Mouse (Mus musculus): ENCODE results near the gene Nnmt. TPM values are rescaled to one million over a fixed set of nuclear protein-coding genes. Genes with fewer than 3 reads are reported as not detected.

Nnmt gene
- polyA plus RNA-seq, 1 experiment from 2014 or later: 0.55 TPM

DNA sequence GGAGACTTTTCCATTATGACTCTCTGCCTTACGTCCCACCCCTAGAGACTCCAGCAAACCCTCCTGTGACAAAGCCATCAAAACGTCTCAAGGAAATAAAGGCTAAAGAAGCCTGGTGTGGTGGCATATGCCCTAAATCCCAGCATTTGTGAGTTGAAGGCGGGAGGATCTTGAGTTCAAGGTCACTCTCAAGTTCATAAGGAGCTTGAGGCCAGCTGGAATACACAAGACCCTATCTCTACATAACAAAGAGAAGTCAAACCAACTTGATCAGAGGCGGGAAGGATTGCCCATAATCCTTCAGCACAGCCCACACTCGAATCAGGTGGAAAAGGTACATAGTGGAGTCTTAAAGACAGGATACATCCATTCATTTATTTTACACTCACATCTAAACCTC is 7.5 kb downstream of the Nnmt start:
- no peak overlapping the region for H3K9ac ChIP-seq (ENCODE audit: low read depth, low read length)
- H3K36me3 ChIP-seq (ENCODE audit: control insufficient read depth, insufficient read depth, low read length): no peaks in the 10 kb centered on the region
- no peaks in the 10 kb centered on the region; the same call in 1 of the 2 replicates for H3K27me3 ChIP-seq (ENCODE audit: control insufficient read depth, insufficient read depth, low read length)
- ATAC-seq (ENCODE audit: low FRiP score, low TSS enrichment): no peak
- WGBS: 85% methylated on average over 5 of the region's 5 CpGs
- no peak overlapping the region for H3K27ac ChIP-seq (ENCODE audit: low read depth, low read length)
- no peaks in the 10 kb centered on the region for H3K4me1 ChIP-seq (ENCODE audit: control insufficient read depth, insufficient read depth, low read length)
- no peak overlapping the region for H3K4me3 ChIP-seq (ENCODE audit: low read length)
- H3K4me2 ChIP-seq (replicated peaks; ENCODE audit: low read depth, low read length): no peak overlapping the region
- no peaks in the 10 kb centered on the region for H3K9me3 ChIP-seq (ENCODE audit: control insufficient read depth, low read length)

DNA sequence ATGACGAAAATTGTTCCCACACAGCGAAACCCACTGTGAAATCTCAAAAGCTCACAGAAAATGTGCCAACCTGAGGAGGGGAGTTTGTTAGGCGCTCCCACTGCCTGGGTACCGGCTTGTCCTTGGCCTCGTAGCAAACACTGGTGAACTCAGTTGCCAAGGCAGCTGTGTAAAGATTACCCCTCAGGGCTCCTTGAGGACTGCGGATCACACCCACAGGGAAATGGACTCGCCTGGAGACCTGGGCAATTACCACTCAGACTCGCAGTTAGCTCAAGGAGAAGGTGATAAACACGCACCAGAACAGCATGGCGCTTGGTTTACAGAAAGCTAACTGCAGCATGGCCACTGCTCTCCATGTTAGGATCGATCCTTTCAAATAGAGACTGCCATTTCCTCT is 8.0 kb downstream of the Nnmt start:
- Histone ChIP-seq H3K36me3 (ENCODE audit: control insufficient read depth, insufficient read depth, low read length) (no peaks in the 10 kb centered on the region), H3K4me1 (ENCODE audit: control insufficient read depth, insufficient read depth, low read length) (no peaks in the 10 kb centered on the region), H3K27ac (ENCODE audit: low read depth, low read length) (no peak overlapping the region), H3K9me3 (ENCODE audit: control insufficient read depth, low read length) (no peaks in the 10 kb centered on the region), H3K4me2 (replicated peaks; ENCODE audit: low read depth, low read length) (no peak overlapping the region), H3K27me3 (ENCODE audit: control insufficient read depth, insufficient read depth, low read length) (no peaks in the 10 kb centered on the region; the same call in 1 of the 2 replicates), H3K4me3 (ENCODE audit: low read length) (no peak overlapping the region), H3K9ac (ENCODE audit: low read depth, low read length) (no peak overlapping the region)
- 61% methylated on average over 11 of the region's 11 CpGs for WGBS
- no peak for ATAC-seq (ENCODE audit: low FRiP score, low TSS enrichment)

DNA sequence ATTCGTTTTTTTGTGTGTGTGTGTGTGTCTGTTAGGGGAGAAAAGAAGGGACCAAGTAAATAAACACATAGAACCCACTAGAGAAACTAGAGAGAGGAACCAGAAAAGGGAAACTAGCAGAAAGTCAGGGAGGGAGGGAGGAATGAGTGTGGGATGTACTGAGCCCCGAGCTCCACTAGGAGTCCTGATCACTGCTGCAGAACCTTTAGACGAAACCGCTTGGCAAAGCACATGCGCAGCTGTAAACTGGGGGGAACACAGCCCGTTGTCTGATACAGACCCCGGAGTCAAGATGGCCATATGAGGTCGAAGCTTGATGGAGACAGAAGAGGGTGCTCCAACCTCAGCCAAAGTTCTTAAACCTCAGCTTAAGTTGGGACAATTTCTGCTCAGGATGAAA is 11.0 kb downstream of the Nnmt start:
- no peak overlapping the region for H3K4me3 ChIP-seq (ENCODE audit: low read length)
- H3K4me2 ChIP-seq (replicated peaks; ENCODE audit: low read depth, low read length): no peak overlapping the region
- WGBS: 63% methylated on average over 8 of the region's 8 CpGs
- H3K36me3 ChIP-seq (ENCODE audit: control insufficient read depth, insufficient read depth, low read length): no peaks in the 10 kb centered on the region
- H3K9me3 ChIP-seq (ENCODE audit: control insufficient read depth, low read length): no peaks in the 10 kb centered on the region
- H3K27me3 ChIP-seq (ENCODE audit: control insufficient read depth, insufficient read depth, low read length): no peaks in the 10 kb centered on the region; the same call in 1 of the 2 replicates
- no peak for ATAC-seq (ENCODE audit: low FRiP score, low TSS enrichment)
- no peak overlapping the region for H3K9ac ChIP-seq (ENCODE audit: low read depth, low read length)
- H3K27ac ChIP-seq (ENCODE audit: low read depth, low read length): no peak overlapping the region
- no peaks in the 10 kb centered on the region for H3K4me1 ChIP-seq (ENCODE audit: control insufficient read depth, insufficient read depth, low read length)

DNA sequence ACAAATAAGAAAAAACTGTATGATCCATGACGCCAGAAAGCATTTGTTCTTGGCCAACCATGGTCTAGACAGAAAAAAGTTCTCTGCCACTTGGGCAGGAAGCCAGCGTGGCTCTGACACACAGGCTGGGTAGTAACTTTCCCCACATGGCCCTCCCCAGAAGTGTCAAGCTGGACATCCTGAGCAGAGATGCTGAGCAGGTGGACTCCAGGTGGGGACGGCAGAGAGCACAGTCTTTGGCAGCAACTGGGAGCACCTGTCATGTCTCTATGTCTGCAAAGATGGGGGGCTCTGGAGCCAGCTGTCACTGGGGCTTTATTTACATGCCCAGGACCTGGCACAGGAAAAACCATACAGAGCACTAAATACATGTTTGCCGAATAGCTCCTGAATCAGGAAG is 14.3 kb downstream of the Nnmt start:
- no peak for ATAC-seq (ENCODE audit: low FRiP score, low TSS enrichment)
- no peaks in the 10 kb centered on the region; the same call in 1 of the 2 replicates for H3K27me3 ChIP-seq (ENCODE audit: control insufficient read depth, insufficient read depth, low read length)
- H3K9me3 ChIP-seq (ENCODE audit: control insufficient read depth, low read length): no peaks in the 10 kb centered on the region
- no peak overlapping the region for H3K27ac ChIP-seq (ENCODE audit: low read depth, low read length)
- H3K4me3 ChIP-seq (ENCODE audit: low read length): no peak overlapping the region
- no peaks in the 10 kb centered on the region; the same call in 1 of the 2 replicates for H3K4me1 ChIP-seq (ENCODE audit: control insufficient read depth, insufficient read depth, low read length)
- WGBS: 81% methylated on average over 4 of the region's 4 CpGs
- no peak overlapping the region for H3K9ac ChIP-seq (ENCODE audit: low read depth, low read length)
- no peaks in the 10 kb centered on the region for H3K36me3 ChIP-seq (ENCODE audit: control insufficient read depth, insufficient read depth, low read length)
- no peak overlapping the region for H3K4me2 ChIP-seq (replicated peaks; ENCODE audit: low read depth, low read length)

DNA sequence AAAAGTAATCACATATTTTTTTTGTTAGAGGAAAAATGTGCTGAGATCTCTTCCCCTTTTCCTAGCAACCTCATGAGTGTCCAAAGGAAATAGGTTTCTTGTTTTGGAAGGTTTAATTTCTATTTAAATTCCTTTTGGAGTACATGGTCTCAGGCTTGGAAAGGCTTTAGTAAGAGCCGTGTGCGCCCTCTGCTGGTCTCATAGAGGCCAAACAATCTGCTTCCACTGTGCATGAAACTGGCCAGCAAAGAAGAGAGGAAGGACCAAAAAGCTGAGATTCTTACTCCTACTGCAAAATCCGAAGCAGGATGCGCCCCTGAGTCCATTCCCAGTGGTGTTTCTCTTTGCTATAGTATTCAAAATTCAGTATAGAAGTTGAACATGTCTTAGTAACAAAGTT is 18.6 kb downstream of the Nnmt start:
- ATAC-seq (ENCODE audit: low FRiP score, low TSS enrichment): no peak
- no peaks in the 10 kb centered on the region for H3K36me3 ChIP-seq (ENCODE audit: control insufficient read depth, insufficient read depth, low read length)
- 8% methylated on average over 4 of the region's 4 CpGs for WGBS
- no peak overlapping the region for H3K9ac ChIP-seq (ENCODE audit: low read depth, low read length)
- H3K27me3 ChIP-seq (ENCODE audit: control insufficient read depth, insufficient read depth, low read length): no peaks in the 10 kb centered on the region
- no peaks in the 10 kb centered on the region; the same call in 1 of the 2 replicates for H3K4me1 ChIP-seq (ENCODE audit: control insufficient read depth, insufficient read depth, low read length)
- no peak overlapping the region for H3K4me2 ChIP-seq (replicated peaks; ENCODE audit: low read depth, low read length)
- no peak overlapping the region for H3K4me3 ChIP-seq (ENCODE audit: low read length)
- H3K9me3 ChIP-seq (ENCODE audit: control insufficient read depth, low read length): no peaks in the 10 kb centered on the region
- no peak overlapping the region for H3K27ac ChIP-seq (ENCODE audit: low read depth, low read length)

DNA sequence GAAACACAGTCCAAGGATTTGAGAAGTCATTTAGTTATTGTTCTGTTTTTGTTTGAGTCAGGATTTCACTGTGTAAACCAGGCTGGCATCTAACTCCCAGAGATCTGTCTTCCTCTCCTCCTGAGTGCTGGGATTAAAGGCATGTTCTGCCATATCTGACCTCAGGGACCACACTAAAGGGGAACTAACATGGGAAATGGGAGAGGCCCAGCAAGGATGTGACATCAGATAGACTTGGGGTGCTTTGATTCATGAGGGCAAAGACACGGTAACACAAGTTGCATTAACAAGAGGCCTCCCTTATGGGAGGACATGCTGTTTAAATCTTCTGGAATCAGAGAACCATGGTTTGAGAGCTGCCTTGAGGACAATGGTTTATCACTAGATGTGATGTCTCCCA is 24.1 kb downstream of the Nnmt start:
- H3K4me1 ChIP-seq (ENCODE audit: control insufficient read depth, insufficient read depth, low read length): no peaks in the 10 kb centered on the region
- no peaks in the 10 kb centered on the region for H3K27me3 ChIP-seq (ENCODE audit: control insufficient read depth, insufficient read depth, low read length)
- H3K27ac ChIP-seq (ENCODE audit: low read depth, low read length): no peak overlapping the region
- H3K36me3 ChIP-seq (ENCODE audit: control insufficient read depth, insufficient read depth, low read length): no peaks in the 10 kb centered on the region
- no peak overlapping the region for H3K4me2 ChIP-seq (replicated peaks; ENCODE audit: low read depth, low read length)
- no peaks in the 10 kb centered on the region for H3K9me3 ChIP-seq (ENCODE audit: control insufficient read depth, low read length)
- no peak overlapping the region for H3K9ac ChIP-seq (ENCODE audit: low read depth, low read length)
- H3K4me3 ChIP-seq (ENCODE audit: low read length): no peak overlapping the region
- 56% methylated on average over 1 of the region's 1 CpGs for WGBS
- no peak for ATAC-seq (ENCODE audit: low FRiP score, low TSS enrichment)

DNA sequence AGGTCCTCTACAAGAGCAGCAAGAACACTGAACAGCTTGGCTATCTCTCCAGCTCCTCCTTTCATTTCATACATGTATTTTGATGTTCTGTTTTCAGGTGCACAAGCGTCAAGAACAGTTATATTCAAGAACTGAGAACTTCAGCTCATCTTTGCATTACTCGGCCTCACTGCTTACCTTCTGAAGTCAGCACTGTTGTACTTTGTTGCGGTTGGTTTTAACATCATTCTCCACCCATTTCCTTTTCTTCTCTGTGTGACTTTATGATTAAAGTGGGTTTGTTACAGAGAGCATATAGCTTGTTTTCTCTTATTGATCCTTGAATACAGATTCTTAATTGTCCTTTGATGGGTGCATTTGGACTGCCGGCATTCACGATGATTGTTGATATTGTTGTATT is 42.6 kb downstream of the Nnmt start:
- no peak overlapping the region for H3K4me3 ChIP-seq (ENCODE audit: low read length)
- H3K36me3 ChIP-seq (ENCODE audit: control insufficient read depth, insufficient read depth, low read length): no peaks in the 10 kb centered on the region
- H3K27ac ChIP-seq (ENCODE audit: low read depth, low read length): no peak overlapping the region
- no peak overlapping the region for H3K9ac ChIP-seq (ENCODE audit: low read depth, low read length)
- H3K4me2 ChIP-seq (replicated peaks; ENCODE audit: low read depth, low read length): no peak overlapping the region
- no peaks in the 10 kb centered on the region for H3K27me3 ChIP-seq (ENCODE audit: control insufficient read depth, insufficient read depth, low read length)
- 91% methylated on average over 5 of the region's 5 CpGs for WGBS
- H3K9me3 ChIP-seq (ENCODE audit: control insufficient read depth, low read length): no peaks in the 10 kb centered on the region
- ATAC-seq (ENCODE audit: low FRiP score, low TSS enrichment): no peak
- H3K4me1 ChIP-seq (ENCODE audit: control insufficient read depth, insufficient read depth, low read length): no peaks in the 10 kb centered on the region

DNA sequence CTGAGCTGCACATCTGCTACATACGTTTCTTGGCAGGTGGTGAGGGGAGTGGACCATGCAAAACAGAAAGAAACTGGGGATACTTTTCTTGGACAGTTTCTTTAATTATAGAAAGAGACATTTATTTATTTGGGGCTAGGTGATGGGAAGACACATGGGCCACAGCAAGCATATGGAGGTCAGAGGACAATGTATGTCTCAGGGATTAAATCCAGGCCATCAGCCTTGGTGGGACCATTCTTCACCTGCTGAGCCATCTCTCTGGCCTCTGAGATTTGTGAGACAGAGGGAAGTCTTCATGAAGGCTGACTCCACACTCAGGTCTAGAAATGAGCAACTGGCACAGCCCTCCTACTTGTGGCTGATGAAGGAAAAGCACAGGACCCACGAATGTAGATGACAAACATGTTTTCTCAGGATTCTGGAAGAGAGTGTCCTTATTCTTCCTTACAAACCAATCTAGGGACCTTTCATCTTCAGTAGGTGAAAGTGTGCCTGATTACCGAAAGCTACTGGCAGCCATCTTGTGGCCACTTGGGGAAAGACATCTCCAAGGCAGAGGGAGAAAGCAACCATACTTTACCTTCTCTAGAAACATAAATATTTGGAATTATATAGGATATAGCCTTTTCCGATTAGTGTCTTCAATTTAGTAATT is 45.3 kb downstream of the Nnmt start:
- no peak overlapping the region for H3K27ac ChIP-seq (ENCODE audit: low read depth, low read length)
- no peaks in the 10 kb centered on the region for H3K9me3 ChIP-seq (ENCODE audit: control insufficient read depth, low read length)
- H3K27me3 ChIP-seq (ENCODE audit: control insufficient read depth, insufficient read depth, low read length): no peaks in the 10 kb centered on the region
- H3K36me3 ChIP-seq (ENCODE audit: control insufficient read depth, insufficient read depth, low read length): no peaks in the 10 kb centered on the region
- 31% methylated on average over 4 of the region's 4 CpGs for WGBS
- no peak overlapping the region for H3K4me2 ChIP-seq (replicated peaks; ENCODE audit: low read depth, low read length)
- no peak overlapping the region for H3K9ac ChIP-seq (ENCODE audit: low read depth, low read length)
- ATAC-seq (ENCODE audit: low FRiP score, low TSS enrichment): no peak
- H3K4me1 ChIP-seq (ENCODE audit: control insufficient read depth, insufficient read depth, low read length): no peaks in the 10 kb centered on the region
- no peak overlapping the region for H3K4me3 ChIP-seq (ENCODE audit: low read length)

DNA sequence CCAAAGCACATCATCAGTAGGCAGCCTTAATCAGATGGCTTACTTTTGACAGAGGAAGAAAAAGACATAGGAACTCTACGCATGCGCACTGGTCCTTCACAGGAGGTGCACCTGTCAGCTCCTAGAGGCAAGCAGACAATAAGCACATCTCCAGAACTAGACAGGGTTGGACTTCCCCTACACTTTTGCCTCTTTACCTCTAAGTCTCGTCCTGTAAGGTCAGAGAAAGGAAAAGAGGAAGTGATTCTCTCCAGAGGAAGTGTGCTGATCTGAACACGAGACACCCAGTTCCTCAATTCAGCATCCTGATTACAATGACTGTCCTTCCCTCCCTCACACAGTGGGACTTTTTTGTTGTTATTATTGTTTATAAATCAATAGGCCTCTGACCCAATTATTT is 46.3 kb downstream of the Nnmt start:
- Histone ChIP-seq H3K9ac (ENCODE audit: low read depth, low read length) (no peak overlapping the region), H3K27me3 (ENCODE audit: control insufficient read depth, insufficient read depth, low read length) (no peaks in the 10 kb centered on the region), H3K36me3 (ENCODE audit: control insufficient read depth, insufficient read depth, low read length) (no peaks in the 10 kb centered on the region), H3K4me2 (replicated peaks; ENCODE audit: low read depth, low read length) (no peak overlapping the region), H3K9me3 (ENCODE audit: control insufficient read depth, low read length) (no peaks in the 10 kb centered on the region), H3K27ac (ENCODE audit: low read depth, low read length) (no peak overlapping the region), H3K4me3 (ENCODE audit: low read length) (no peak overlapping the region), H3K4me1 (ENCODE audit: control insufficient read depth, insufficient read depth, low read length) (no peaks in the 10 kb centered on the region)
- WGBS: 72% methylated on average over 4 of the region's 4 CpGs
- no peak for ATAC-seq (ENCODE audit: low FRiP score, low TSS enrichment)

Measured in kidney, embryonic 14.5 days (tissue).